Mouse (Mus musculus): ENCODE data around the gene Cd46.

The Cd46 gene

GRCm38 (mm10) chr1:195092220-195092720 lies at the start of gene Cd46:
Gene Cd46, minus strand, starts transcription at chr1:195092249.
- peak; percentile 87 for DNase-seq (ENCODE audit: low spot score)

DNA sequence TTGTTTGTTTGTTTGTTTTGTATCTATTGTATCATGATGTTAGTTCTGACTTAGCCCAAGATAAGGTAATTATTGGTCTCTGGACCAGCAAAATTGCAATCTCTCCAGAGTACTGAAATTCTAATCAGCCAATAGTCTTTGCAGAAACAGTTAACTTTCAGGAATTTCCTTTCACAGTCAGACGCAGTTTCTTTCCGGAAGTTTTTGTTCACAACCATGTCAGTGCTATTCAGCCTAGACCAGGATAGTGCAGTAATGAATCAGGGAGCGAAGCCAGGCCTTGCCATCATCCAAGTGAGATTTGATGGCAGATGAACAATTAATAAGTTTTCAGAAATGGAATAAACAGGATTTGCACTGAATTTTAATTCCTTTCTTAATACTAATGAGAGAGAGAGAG lies 40.0 kb upstream of the Cd46 start:
- peak; percentile 8 for DNase-seq (ENCODE audit: low spot score)

DNA sequence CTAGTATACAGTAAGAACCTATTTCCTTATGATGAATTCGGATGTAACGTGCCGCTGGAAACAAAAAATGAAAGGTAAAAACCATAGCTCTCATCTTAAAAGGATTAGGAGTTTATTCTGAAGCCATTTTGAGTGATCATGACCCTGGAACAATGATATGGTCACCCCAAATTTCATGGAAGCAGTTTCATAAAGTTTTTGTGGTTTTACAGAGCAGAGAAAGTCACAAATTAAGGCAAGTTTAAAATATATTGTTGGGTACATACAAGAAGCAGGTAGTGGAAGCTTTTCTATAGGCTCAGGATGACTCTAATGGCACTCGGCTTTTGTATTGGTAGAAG lies 39.6 kb upstream of the Cd46 start:
- peak; percentile 1 for DNase-seq (ENCODE audit: low spot score)

DNA sequence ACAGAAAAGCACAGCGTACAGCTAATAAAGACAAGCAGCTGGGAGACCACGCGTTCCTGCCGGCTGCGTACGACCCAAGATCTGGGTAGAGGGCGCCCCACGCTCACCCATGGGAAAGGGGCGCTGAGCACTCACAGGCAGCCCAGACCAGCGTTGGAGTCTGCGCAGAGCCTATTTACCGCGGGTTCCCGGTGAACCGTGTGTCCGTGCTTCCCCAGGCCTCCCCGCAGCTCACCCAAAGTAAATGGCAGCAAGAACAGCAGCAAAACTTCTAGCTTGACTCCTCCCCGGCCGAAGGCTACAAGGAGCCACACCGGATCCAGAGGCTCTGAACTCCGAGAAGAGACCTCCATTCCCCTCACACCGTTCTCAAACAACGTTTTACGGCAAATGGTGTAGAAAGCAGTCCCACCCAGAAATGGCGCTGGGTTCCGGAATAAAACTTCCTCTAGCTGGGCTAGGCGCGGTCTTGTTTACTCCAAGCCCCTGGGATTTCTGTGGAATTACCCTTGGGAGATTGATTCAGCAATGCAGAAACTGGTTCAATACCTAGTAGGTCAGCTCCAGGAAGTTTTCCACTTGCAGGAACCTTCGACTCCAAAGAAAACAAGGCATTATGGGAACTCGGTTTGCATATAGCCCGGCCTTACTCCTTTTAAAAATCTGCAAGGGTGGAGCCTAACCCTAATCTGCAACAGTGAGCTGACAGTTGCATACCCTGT lies 39.1 kb upstream of the Cd46 start, which contains the start of gene Cr1l:
Gene Cr1l (minus strand): TSS at position 634 of the 722 bp plus-strand sequence.
- peak; percentile 91 for DNase-seq (ENCODE audit: low spot score)

DNA sequence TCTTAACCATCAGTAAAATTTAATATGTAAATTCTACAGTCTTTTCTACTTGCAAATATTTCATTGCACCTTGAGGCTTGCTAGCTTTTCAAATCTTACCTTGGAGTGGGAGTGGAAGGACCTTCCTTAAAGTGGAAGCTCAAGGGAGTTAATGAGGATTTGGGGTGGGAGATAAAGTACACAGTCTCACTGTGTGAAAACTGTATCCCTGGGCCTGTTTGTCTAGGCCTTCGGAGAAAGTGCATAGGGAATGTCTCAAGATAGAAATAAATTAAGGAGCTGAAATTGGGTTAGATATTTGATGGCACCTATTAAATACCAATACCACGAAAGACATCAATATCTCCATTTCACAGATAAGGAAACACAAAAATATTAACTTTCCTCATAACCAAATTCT lies 38.4 kb upstream of the Cd46 start:
- DNase-seq (ENCODE audit: low spot score) = no peak

DNA sequence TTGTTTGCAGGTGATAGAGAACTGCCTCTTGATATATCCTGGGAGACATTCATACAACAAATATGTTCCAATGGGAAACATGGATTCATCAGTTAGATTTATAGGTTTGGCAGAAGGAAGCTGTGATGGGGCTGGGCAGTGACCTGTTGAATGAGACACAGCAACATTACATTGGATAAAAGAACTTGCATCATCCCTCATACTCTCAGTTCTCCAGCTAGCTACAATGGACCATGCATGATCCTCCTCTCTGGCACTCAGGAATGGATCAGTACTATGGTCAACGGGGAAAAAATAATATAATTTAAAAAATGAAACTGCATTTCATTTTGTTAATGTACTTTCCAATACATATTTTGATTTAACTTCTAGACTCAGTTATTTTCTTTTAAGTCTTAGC lies 37.8 kb upstream of the Cd46 start:
- DNase-seq (ENCODE audit: low spot score) = no peak

GRCm38 (mm10) chr1:195114414-195114813 lies 22.4 kb upstream of the Cd46 start:
- no peak for DNase-seq (ENCODE audit: low spot score)

DNA sequence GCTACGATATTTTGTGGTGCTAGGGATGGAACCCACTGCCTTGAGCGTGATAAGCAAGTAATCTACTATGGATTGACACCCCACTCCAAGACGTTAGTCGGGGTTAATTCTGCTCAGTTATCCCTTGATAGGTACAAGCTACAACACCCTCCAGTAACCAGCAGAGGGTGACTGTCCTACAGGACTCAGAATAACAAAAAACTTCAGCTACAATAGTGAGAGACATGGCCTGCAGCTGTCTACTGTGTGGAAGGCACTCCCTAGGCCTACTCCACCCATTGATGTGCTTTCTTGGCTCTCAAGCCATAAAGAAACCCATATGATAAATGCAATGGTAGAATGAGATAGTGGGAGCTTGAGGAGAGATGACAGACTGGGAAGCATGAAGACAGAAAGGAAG lies 21.6 kb upstream of the Cd46 start:
- no peak for DNase-seq (ENCODE audit: low spot score)

DNA sequence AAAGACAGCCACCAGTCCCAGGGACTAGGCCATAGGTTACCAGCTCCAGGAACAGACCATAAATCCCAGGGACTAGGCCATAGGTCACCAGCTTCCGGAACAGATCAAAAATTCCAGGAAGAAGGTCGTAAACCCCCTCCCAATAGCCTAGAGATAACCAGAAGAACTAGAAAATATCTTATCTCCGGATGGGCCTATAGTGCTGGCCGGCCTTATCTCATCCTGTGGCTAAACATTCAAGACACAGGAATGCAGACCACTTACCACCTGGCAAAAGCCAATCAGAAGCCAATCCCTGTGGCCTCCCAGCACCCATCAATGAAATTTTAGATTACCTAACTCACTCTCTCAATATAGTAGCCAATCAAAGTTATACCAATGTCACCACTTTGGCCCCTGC lies 8.6 kb upstream of the Cd46 start:
- DNase-seq (ENCODE audit: low spot score) = no peak

DNA sequence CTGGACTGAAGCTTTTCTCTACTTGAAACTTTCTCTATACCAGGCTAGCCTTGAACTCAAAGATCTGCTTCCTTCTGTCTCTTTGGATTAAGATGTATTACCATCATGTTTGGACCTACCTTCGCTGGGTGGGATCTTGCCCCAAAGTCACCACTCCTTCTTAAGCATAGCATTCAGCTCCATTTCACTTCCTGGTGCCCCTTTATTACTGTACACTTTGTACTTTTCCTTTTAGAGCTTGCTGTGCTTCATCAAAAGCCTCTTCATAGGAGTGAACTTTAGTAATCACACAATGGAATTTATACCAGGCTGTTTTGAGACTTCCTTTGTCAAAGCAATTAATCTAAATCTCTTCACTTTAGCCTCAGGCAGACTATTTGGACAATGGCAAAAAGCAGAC lies 6.0 kb upstream of the Cd46 start:
- DNase-seq (ENCODE audit: low spot score) = no peak

- no peak for DNase-seq (ENCODE audit: low spot score)
Observed at GRCm38 (mm10) chr1:195091699-195092219, 290 bp downstream of the Cd46 start.

DNA sequence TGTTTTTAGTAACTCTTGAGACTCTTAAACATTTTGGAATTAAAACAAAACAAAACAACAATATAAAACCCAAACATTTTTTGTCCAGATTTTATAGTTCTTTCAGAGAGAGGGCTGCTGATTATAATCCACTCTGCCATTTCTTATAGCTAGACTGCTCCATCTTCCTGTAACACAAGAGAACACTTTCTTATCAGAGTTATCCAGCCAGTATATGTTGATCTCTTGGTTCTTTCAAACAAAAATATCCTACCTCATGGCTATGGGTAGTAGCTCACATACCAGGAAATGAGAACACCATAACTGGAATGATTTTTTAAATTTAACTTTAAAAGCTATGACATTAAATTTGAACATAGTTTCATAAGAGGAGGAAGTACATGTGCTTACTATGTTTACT lies 9.9 kb downstream of the Cd46 start:
- DNase-seq (ENCODE audit: low spot score) = no peak

DNA sequence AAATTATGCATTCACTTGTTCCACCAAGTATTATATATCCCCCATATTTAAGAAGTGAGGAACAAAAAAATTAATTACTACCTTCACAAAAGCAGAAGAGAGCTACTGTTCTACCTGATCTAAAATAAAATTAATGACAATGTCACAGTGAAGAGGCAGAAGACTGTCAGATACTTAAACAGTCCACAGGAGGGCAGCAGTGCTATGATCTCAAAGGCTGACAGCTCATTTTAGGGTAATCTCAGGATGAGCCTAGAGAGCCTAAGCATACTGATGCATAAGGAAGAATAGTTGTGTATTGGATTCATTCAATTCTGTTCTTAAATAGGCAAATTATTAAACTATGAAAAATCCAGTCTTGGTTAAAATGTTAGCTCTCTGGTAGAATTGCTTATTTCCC lies 51.6 kb downstream of the Cd46 start:
- peak; percentile 65 for DNase-seq (ENCODE audit: low spot score)

DNA sequence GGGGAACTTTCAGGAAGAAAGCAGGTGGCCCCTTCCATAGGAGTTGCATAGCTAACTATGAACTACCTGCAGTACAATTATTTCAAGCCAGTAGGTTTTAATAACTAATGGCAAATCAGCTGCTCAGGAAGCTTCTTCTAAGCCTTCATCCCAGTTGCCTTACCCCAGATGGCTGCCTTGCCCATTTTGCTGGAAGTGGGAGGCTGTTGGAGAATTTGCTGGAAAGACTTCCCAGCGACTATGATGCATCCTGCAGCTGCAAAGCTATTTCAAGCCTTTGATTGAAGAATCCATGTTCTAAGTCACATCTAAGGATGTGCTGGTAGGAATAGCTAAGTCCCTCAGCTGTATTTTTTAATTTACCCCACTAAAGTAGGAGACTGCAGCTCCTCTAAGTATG lies 53.7 kb downstream of the Cd46 start:
- no peak for DNase-seq (ENCODE audit: low spot score)

- no peak for DNase-seq (ENCODE audit: low spot score)
Observed at GRCm38 (mm10) chr1:195037985-195038384, 54.1 kb downstream of the Cd46 start.

GRCm38 (mm10) chr1:195037483-195037882 lies 54.6 kb downstream of the Cd46 start:
- no peak for DNase-seq (ENCODE audit: low spot score)

- peak; percentile 32 for DNase-seq (ENCODE audit: low spot score)
Observed at GRCm38 (mm10) chr1:195033941-195034340, 58.1 kb downstream of the Cd46 start.

DNA sequence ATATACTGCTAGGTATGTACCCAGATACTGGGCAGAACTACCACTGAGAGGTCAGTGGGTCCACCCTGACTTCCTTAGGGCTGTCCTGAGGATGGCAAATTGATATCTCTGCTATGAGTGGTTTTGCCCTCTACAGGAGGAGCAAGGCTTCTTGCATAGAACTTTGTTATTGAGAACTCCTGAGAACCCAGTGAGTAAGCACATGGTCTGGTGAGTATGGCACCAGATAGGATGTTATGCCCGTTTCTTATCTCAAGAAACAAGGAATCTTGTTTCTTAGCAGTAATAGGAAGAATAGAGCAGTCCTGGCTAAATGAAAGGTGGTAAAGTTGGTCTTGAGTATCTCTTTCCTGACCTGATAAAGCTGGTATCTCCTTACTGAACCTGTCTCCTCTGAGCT lies 59.3 kb downstream of the Cd46 start:
- no peak for DNase-seq (ENCODE audit: low spot score)

DNA sequence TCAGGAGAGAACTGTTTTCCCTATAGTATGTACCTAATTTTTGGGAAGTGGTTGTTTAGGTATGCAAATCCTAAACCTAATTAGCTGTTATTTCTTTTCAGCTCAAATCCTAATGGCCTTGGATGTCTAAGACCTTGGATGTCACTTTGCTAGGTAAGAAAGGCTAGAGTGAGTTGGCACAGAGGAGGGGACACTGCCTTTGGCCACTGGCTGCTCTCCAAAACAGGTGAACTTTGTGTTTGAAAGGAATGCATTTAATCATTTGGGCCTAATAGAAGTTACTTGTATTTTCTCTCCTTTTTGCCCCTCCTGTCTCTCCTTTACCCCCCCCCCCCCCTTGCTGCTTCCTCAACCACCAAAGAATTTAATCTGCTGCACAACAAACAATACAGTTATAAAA lies 60.3 kb downstream of the Cd46 start:
- DNase-seq (ENCODE audit: low spot score) = no peak

GRCm38 (mm10) chr1:195027507-195027906 lies 64.5 kb downstream of the Cd46 start:
- no peak for DNase-seq (ENCODE audit: low spot score)

GRCm38 (mm10) chr1:195023848-195024247 lies 68.2 kb downstream of the Cd46 start:
- DNase-seq (ENCODE audit: low spot score) = no peak

- no peak for DNase-seq (ENCODE audit: low spot score)
Observed at GRCm38 (mm10) chr1:195021831-195022230, 70.2 kb downstream of the Cd46 start.

DNA sequence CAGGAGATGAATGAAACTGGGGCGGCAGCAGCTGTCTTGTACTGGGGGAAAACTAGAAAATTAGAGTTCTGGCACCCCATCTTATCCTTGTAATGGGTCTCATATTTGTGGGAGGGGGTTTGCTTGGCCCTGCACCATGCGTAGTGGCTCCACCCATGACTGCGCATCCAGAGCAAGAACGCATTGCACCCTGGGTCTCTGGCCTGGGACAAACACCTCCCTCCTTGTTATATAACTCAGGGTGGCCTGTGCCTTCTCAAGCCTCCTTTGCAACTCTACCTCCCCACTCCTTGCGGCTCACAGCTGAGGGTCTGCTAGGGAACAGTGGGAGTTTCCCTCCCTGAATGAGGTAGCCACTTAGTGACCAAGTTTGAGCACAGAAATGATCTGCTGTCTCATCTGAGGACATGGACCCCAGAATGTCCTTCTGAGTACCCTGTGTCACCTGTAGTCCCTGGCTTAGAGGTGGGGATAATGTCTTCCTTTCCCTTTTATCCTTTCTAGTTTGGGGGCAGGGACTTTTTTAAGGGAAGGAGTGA lies 72.9 kb downstream of the Cd46 start:
- DNase-seq (ENCODE audit: low spot score) = no peak

All from lung, postnatal 25 days (tissue).